Mouse (Mus musculus) ES-Bruce4 (cell line): Measurements from ENCODE around the gene Fcrl5. TPM values are rescaled to one million over a fixed set of nuclear protein-coding genes. Genes with fewer than 3 reads are reported as not detected.

Experiments used
- H3K27ac ChIP-seq: 2 replicates; pipeline ENCODE4 v1.5.1; 2012; ENCODE audit warnings: low read length, inconsistent platforms; ENCODE audit not compliant: insufficient read depth
- H3K27me3 ChIP-seq: 2 replicates; pipeline ENCODE4 v1.6.1; 2012; ENCODE audit warnings: mild to moderate bottlenecking, low read length, inconsistent platforms; ENCODE audit not compliant: control insufficient read depth, poor library complexity, insufficient read depth, severe bottlenecking
- H3K36me3 ChIP-seq: 2 replicates; pipeline ENCODE4 v1.6.1; 2012; ENCODE audit warnings: inconsistent platforms, mild to moderate bottlenecking, low read length, moderate library complexity; ENCODE audit not compliant: control insufficient read depth, poor library complexity, insufficient read depth, severe bottlenecking
- H3K4me1 ChIP-seq: one replicate; pipeline ENCODE4 v1.8.1; 2011; ENCODE audit warnings: low read length; ENCODE audit not compliant: control insufficient read depth, insufficient read depth
- H3K4me3 ChIP-seq: 2 replicates; pipeline ENCODE4 v1.5.1; 2011; ENCODE audit warnings: low read depth, mild to moderate bottlenecking, low read length
- H3K9ac ChIP-seq: 2 replicates; pipeline ENCODE4 v1.6.1; 2012; ENCODE audit warnings: low read depth, mild to moderate bottlenecking, inconsistent platforms; ENCODE audit not compliant: poor library complexity, severe bottlenecking
- H3K9me3 ChIP-seq: replicated peaks from 2 replicates; pipeline ENCODE4 v1.6.1; 2012; ENCODE audit warnings: mild to moderate bottlenecking, low read length, inconsistent platforms; ENCODE audit not compliant: control insufficient read depth, poor library complexity, insufficient read depth, severe bottlenecking
- CTCF ChIP-seq: IDR thresholded peaks from one replicate; pipeline ENCODE4 v1.8.1; 2011; ENCODE audit warnings: low read depth, low read length
- EP300 ChIP-seq: IDR thresholded peaks from 2 replicates; pipeline ENCODE4 v1.6.1; 2011; ENCODE audit warnings: low read depth, low read length; ENCODE audit not compliant: insufficient read depth
- POLR2A ChIP-seq: IDR thresholded peaks from one replicate; pipeline ENCODE4 v1.8.1; 2011; ENCODE audit warnings: low read length; ENCODE audit not compliant: insufficient read depth
- polyA plus RNA-seq: library from polyadenylated mRNA; stranded (reverse); fragments of >200 nt; gene quantifications from 2 replicates; pipeline ENCODE4 v1.2.4, GENCODE M21; 2011; ENCODE audit warnings: low read depth; ENCODE audit not compliant: missing spikeins, insufficient read depth, insufficient read length

Gene Fcrl5
- polyA plus RNA-seq, 1 experiment = not detected

- H3K9me3 ChIP-seq = no peaks in the 10 kb centered on the region
- H3K9ac ChIP-seq = no peak overlapping the region
- peaks cover 19% of the 10 kb centered on the region for H3K36me3 ChIP-seq
- H3K27me3 ChIP-seq = no peaks in the 10 kb centered on the region
- no peak overlapping the region for H3K27ac ChIP-seq
- no peak overlapping the region for H3K4me3 ChIP-seq
- TF ChIP-seq EP300 (no peak), POLR2A (no peak), CTCF (no peak)
- no peaks in the 10 kb centered on the region for H3K4me1 ChIP-seq
These were observed 93.3 kb downstream of the Fcrl5 start for GRCm38 (mm10) chr3:87528841-87529240.

GRCm38 (mm10) chr3:87529568-87529967 is 94.0 kb downstream of the Fcrl5 start:
- Histone ChIP-seq H3K9ac (no peak overlapping the region), H3K4me3 (no peak overlapping the region), H3K27me3 (no peaks in the 10 kb centered on the region), H3K9me3 (no peaks in the 10 kb centered on the region), H3K36me3 (peaks cover 19% of the 10 kb centered on the region), H3K4me1 (no peaks in the 10 kb centered on the region), H3K27ac (no peak overlapping the region)
- TF ChIP-seq EP300 = no peak

- Histone ChIP-seq H3K36me3 (peaks cover 22% of the 10 kb centered on the region), H3K27ac (no peak overlapping the region), H3K9me3 (no peaks in the 10 kb centered on the region), H3K27me3 (no peaks in the 10 kb centered on the region), H3K9ac (no peak overlapping the region), H3K4me1 (no peaks in the 10 kb centered on the region), H3K4me3 (no peak overlapping the region)
- no peak for TF ChIP-seq POLR2A
- no peak for TF ChIP-seq EP300
- no peak for TF ChIP-seq CTCF
These were observed 94.7 kb downstream of the Fcrl5 start for GRCm38 (mm10) chr3:87530234-87530633.

- no peak overlapping the region for H3K9ac ChIP-seq
- no peak overlapping the region for H3K4me3 ChIP-seq
- peaks cover 23% of the 10 kb centered on the region for H3K36me3 ChIP-seq
- TF ChIP-seq POLR2A (no peak), EP300 (no peak)
- no peaks in the 10 kb centered on the region for H3K4me1 ChIP-seq
- no peak overlapping the region for H3K27ac ChIP-seq
- no peaks in the 10 kb centered on the region for H3K27me3 ChIP-seq
- no peaks in the 10 kb centered on the region for H3K9me3 ChIP-seq
These were observed 98.2 kb downstream of the Fcrl5 start for GRCm38 (mm10) chr3:87533667-87534378.

GRCm38 (mm10) chr3:87538034-87538433 is 102.5 kb downstream of the Fcrl5 start:
- Histone ChIP-seq H3K27ac (no peak overlapping the region), H3K27me3 (no peaks in the 10 kb centered on the region), H3K4me3 (no peak overlapping the region), H3K9me3 (no peaks in the 10 kb centered on the region), H3K4me1 (peaks cover 9% of the 10 kb centered on the region), H3K9ac (no peak overlapping the region), H3K36me3 (peaks cover 12% of the 10 kb centered on the region)
- no peak for TF ChIP-seq POLR2A

- H3K4me1 ChIP-seq = peaks cover 9% of the 10 kb centered on the region
- H3K27ac ChIP-seq = no peak overlapping the region
- H3K36me3 ChIP-seq = peaks cover 7% of the 10 kb centered on the region
- H3K27me3 ChIP-seq = no peaks in the 10 kb centered on the region
- H3K9ac ChIP-seq = no peak overlapping the region
- TF ChIP-seq EP300 = no peak
- no peak for TF ChIP-seq CTCF
- TF ChIP-seq POLR2A = no peak
- no peaks in the 10 kb centered on the region for H3K9me3 ChIP-seq
- no peak overlapping the region for H3K4me3 ChIP-seq
These were observed 104.6 kb downstream of the Fcrl5 start for GRCm38 (mm10) chr3:87540028-87540675.
